Mouse (Mus musculus) inflammation-experienced regulatory T-cells, adult 6 months (primary cell): Measurements from ENCODE around the gene Lsm12. TPM values are rescaled to one million over a fixed set of nuclear protein-coding genes. Genes with fewer than 3 reads are reported as not detected.

Experiments used
- polyA plus RNA-seq, 3 experiments: library from polyadenylated mRNA; unstranded; fragments of 100-300 nt; shearing (Covaris generic); gene quantifications; one replicate each; pipeline ENCODE4 v1.2.1; 2017

Gene Lsm12
- polyA plus RNA-seq, 3 experiments from 2014 or later: 58.3 to 99.6 (median 68.0) TPM

Other genes with a start within 250 kb of the Lsm12 start
- gene Sost, start 218.3 kb downstream of the Lsm12 start, polyA plus RNA-seq: not detected
- not detected for gene Cfap97d1, start 201.0 kb downstream of the Lsm12 start, polyA plus RNA-seq
- 1 to 10 TPM; 1.1 to 4.3 (median 1.3) TPM for gene Dusp3, start 198.3 kb downstream of the Lsm12 start, polyA plus RNA-seq
- gene Mpp3, start 156.8 kb downstream of the Lsm12 start, polyA plus RNA-seq: under 1 TPM in 1 of 3 experiments, not detected in 2; 0.25 TPM
- under 1 TPM in 1 of 3 experiments, not detected in 2; 0.14 TPM for gene Cd300lg, start 143.8 kb downstream of the Lsm12 start, polyA plus RNA-seq
- 1 to 10 TPM; 1.8 to 6.9 (median 3.5) TPM for gene Mpp2, start 96.8 kb downstream of the Lsm12 start, polyA plus RNA-seq
- gene Ppy, start 84.0 kb downstream of the Lsm12 start, polyA plus RNA-seq: not detected
- gene Pyy, start 77.5 kb downstream of the Lsm12 start, polyA plus RNA-seq: not detected
- under 1 TPM in 1 of 3 experiments, not detected in 2; 0.28 TPM for gene Nags, start 39.8 kb downstream of the Lsm12 start, polyA plus RNA-seq
- 10 to 100 TPM; 11.9 to 15.3 (median 13.9) TPM for gene Tmem101, start 28.9 kb downstream of the Lsm12 start, polyA plus RNA-seq
- 10 to 100 TPM; 18.7 to 39.7 (median 37.9) TPM for gene G6pc3, start 4.3 kb upstream of the Lsm12 start, polyA plus RNA-seq
- 1 to 10 TPM; 6.8 to 8.2 (median 7.7) TPM for gene Hdac5, start 44.9 kb upstream of the Lsm12 start, polyA plus RNA-seq
- gene BC030867, start 63.6 kb upstream of the Lsm12 start, polyA plus RNA-seq: 1 to 10 TPM in 2 of 3 experiments, under 1 TPM in 1; 0.95 to 7.0 (median 1.5) TPM
- not detected for gene Asb16, start 83.4 kb upstream of the Lsm12 start, polyA plus RNA-seq
- gene Tmub2, start 99.6 kb upstream of the Lsm12 start, polyA plus RNA-seq: 10 to 100 TPM; 43.1 to 61.2 (median 51.8) TPM
- gene Atxn7l3, start 111.3 kb upstream of the Lsm12 start, polyA plus RNA-seq: 1 to 10 TPM; 6.5 to 8.0 (median 6.9) TPM
- 10 to 100 TPM; 42.5 to 45.0 (median 44.6) TPM for gene Ubtf, start 134.4 kb upstream of the Lsm12 start, polyA plus RNA-seq
- gene Slc4a1, start 180.9 kb upstream of the Lsm12 start, polyA plus RNA-seq: under 1 TPM in 1 of 3 experiments, not detected in 2; 0.08 TPM
- gene Rundc3a, start 208.1 kb upstream of the Lsm12 start, polyA plus RNA-seq: 1 to 10 TPM; 1.8 to 3.2 (median 2.0) TPM
- 10 to 100 TPM; 40.1 to 61.9 (median 53.3) TPM for gene Slc25a39, start 222.7 kb upstream of the Lsm12 start, polyA plus RNA-seq
- gene Grn, start 245.0 kb upstream of the Lsm12 start, polyA plus RNA-seq: 10 to 100 TPM; 21.8 to 32.1 (median 26.1) TPM